Comparison of ENCODE assay signal across 8 mouse cellular contexts in the genomic region with DNA sequence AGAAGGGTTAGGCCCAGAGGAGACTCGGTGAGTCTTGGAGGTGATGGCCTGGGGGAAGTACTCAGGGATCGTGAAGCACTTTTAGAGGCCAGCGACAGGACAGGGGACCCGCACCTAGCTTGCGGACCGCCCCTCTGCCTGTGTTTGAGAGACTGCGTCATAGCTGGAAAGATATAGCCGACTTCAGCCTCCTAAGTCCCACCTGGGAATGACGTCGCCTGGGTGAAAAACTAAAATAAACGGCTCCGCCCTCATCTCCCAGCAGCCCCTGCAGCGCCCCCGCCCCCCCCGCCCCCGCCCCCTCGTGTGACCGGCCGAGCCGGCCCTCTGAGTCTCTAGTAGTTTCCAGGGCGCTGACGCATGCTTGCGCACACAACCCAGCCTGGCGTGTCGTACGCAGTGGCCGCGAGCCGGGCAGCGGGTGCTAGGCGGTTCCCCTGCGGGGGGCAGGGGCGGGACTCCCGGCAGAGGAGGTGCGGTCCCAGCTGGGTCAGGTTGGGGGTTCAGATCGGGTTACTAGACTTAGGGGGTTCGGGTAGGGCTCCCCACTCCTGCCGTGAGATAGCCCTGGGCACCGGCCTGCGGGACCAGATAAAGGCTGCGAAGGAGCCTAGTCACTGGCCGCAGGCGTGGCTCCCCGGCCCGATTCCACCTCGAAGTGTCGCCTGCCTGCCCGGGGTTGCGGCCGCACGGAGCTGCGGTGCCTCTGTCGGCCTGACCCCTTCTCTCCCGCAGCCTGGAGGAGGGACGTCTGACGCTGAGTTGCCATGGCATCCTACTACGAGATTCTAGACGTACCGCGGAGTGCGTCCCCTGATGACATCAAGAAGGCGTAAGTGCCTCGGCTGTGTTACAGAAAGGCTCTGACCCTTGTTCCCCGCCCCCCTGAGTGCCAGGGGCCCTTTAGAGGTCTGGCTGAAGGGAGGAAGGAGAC. TPM values are rescaled to one million over a fixed set of nuclear protein-coding genes. Genes with fewer than 3 reads are reported as not detected.
DNase-seq lines count a peak whose midpoint lies in the region; ATAC-seq lines count a peak whose summit lies in the region.

A gene (plus strand): TSS at position 290 of the 934 bp plus-strand sequence.

- peak within 1 kb of the TSS; percentile 92 for H3K4me2 ChIP-seq in hindbrain, embryonic 12.5 days (replicated peaks)

- DNase-seq in NIH3T3 (ENCODE audit: low read depth): peak; percentile 94
- peak; percentile 89 to 91 for DNase-seq in cerebellum, postnatal 10 days
- peak; percentile 59 to 64 for DNase-seq in frontal cortex, postnatal 25 days (ENCODE audit: low spot score in 2 of 2)
- peak; percentile 62 to 71 for DNase-seq in layer of hippocampus, postnatal 25 days (ENCODE audit: extremely low spot score in 1 of 2, low spot score in 1 of 2)
- peak; percentile 87 for DNase-seq in lung, postnatal 14 days
- peak; percentile 85 for DNase-seq in ovary, postnatal 36 days (ENCODE audit: low spot score)
- peak; percentile 65 for DNase-seq in thymus, postnatal 25 days

- peak within 1 kb of the TSS; percentile 86 for H3K9ac ChIP-seq in hindbrain, embryonic 12.5 days

- peaks cover 21% of the 10 kb centered on the region; the same call in 1 of the 2 replicates for H3K36me3 ChIP-seq in hindbrain, embryonic 12.5 days

- H3K9me3 ChIP-seq in hindbrain, embryonic 12.5 days (replicated peaks): no peaks in the 10 kb centered on the region

- peaks cover 21% of the 10 kb centered on the region for H3K4me1 ChIP-seq in hindbrain, embryonic 12.5 days

- peak within 1 kb of the TSS; percentile 54 for H3K4me3 ChIP-seq in hindbrain, embryonic 12.5 days

- peaks cover 5% of the 10 kb centered on the region for H3K27me3 ChIP-seq in hindbrain, embryonic 12.5 days

- ATAC-seq in hindbrain, embryonic 12.5 days (ENCODE audit: low FRiP score): peak; percentile 83

- H3K27ac ChIP-seq in hindbrain, embryonic 12.5 days: peak within 1 kb of the TSS; percentile 85

- WGBS in hindbrain, embryonic 12.5 days: 1% methylated on average over 64 of the region's 64 CpGs

RNA-seq across cellular contexts. Expression of the gene that starts here (rescaled TPM):
- polyA plus RNA-seq in hindbrain, embryonic 12.5 days (2016; fragmentation: Nextera tagmentation; extraction: Ambion mirVana): 54.6 and 55.2 TPM in 2 replicates
- total RNA-seq in layer of hippocampus, postnatal 25 days (2021): 10 to 100 TPM; 72.6 to 78.9 TPM

Comparison
In these comparisons a context has a peak if more than half of its experiments do, and no peak if none do; other contexts are left out.
1. Peak in every context shown above with its lines: DNase-seq, ATAC-seq, H3K4me3 ChIP-seq and H3K27ac ChIP-seq.